Mouse (Mus musculus) liver, embryonic 16.5 days (tissue): ENCODE data around the gene Eif4a2. TPM values are rescaled to one million over a fixed set of nuclear protein-coding genes. Genes with fewer than 3 reads are reported as not detected.

Experiments used
- ATAC-seq: fragments of 200-750 bp; cut with Nextera tagmentation; 2 replicates; pipeline ENCODE4 v1.8.0; 2017; ENCODE audit warnings: low read depth, mild to moderate bottlenecking, moderate number of reproducible peaks, moderate library complexity
- H3K27ac ChIP-seq: fragments of 300-500 bp; sonication (generic); 2 replicates; pipeline ENCODE4 v1.5.1; 2014; ENCODE audit warnings: mild to moderate bottlenecking, low read length
- H3K27me3 ChIP-seq: fragments of 300-500 bp; sonication (generic); 2 replicates; pipeline ENCODE4 v1.6.1; 2014; ENCODE audit warnings: low read depth, low read length, mixed read lengths; ENCODE audit not compliant: control insufficient read depth, insufficient read depth
- H3K36me3 ChIP-seq: fragments of 300-500 bp; sonication (generic); 2 replicates; pipeline ENCODE4 v1.6.1; 2014; ENCODE audit warnings: mild to moderate bottlenecking; ENCODE audit not compliant: control insufficient read depth, insufficient read depth
- H3K4me1 ChIP-seq: fragments of 300-500 bp; sonication (generic); 2 replicates; pipeline ENCODE4 v1.6.1; 2014; ENCODE audit warnings: low read depth, low read length, mixed read lengths; ENCODE audit not compliant: control insufficient read depth
- H3K4me2 ChIP-seq: fragments of 300-500 bp; sonication (generic); 2 replicates; pipeline ENCODE4 v1.6.1; 2014; ENCODE audit warnings: low read depth, low read length, mixed read lengths
- H3K4me3 ChIP-seq: fragments of 300-500 bp; sonication (generic); 2 replicates; pipeline ENCODE4 v1.5.1; 2014; ENCODE audit warnings: low read depth, mild to moderate bottlenecking, low read length
- H3K9ac ChIP-seq: fragments of 300-500 bp; sonication (generic); 2 replicates; pipeline ENCODE4 v1.6.1; 2014; ENCODE audit warnings: low read depth, low read length
- H3K9me3 ChIP-seq: fragments of 300-500 bp; sonication (generic); replicated peaks from 2 replicates; pipeline ENCODE4 v1.6.1; 2016; ENCODE audit warnings: low read length; ENCODE audit not compliant: control insufficient read depth
- WGBS: fragments of 180-500 bp; shearing (Covaris S2); extraction: QIAGEN DNeasy Blood & Tissue Kit; methylation state at CpG from one replicate; pipeline ENCODE4 v1.1.7; 2014; ENCODE audit not compliant: insufficient replicate concordance; 5-methylcytosine and 5-hydroxymethylcytosine counted together
- polyA plus RNA-seq: library from polyadenylated mRNA; unstranded; fragments of >200 nt; fragmentation: Nextera tagmentation; extraction: Ambion mirVana; gene quantifications from 2 replicates; pipeline ENCODE4 v1.2.1, GENCODE M21; 2015

Eif4a2 gene
- polyA plus RNA-seq, 1 experiment from 2014 or later: 57.0 TPM

- Histone ChIP-seq H3K9ac (no peak overlapping the region), H3K4me1 (peaks cover 7% of the 10 kb centered on the region), H3K4me2 (no peak overlapping the region), H3K9me3 (no peaks in the 10 kb centered on the region), H3K4me3 (no peak overlapping the region), H3K27ac (peak overlapping the region; percentile 24; the same call in 1 of the 2 replicates), H3K36me3 (peaks cover 64% of the 10 kb centered on the region), H3K27me3 (no peaks in the 10 kb centered on the region)
- no peak for ATAC-seq
- WGBS: 38% methylated on average over 9 of the region's 9 CpGs
Measured at GRCm38 (mm10) chr16:23112861-23113435, 5.7 kb downstream of the Eif4a2 start.

DNA sequence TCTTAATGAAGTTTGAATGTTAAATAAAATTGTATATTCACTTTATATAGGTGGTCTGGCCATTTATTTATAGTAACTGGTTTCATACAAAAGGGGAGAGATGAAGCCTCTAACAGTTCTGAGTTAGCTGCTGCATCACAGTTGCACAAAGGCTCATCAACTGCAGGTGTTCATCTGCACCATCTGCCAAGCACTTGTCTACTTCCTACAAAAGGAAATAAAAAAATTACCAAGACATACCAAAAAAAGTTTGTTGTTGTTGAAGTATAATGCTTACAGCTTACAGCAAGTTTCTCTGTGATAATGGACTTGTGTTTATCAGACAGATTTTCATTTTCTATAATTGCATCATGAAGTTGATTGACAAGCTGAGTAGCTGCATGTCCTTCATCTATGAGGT, 6.7 kb downstream of the Eif4a2 start:
- Histone ChIP-seq H3K4me1 (peaks cover 7% of the 10 kb centered on the region), H3K4me2 (no peak overlapping the region), H3K4me3 (no peak overlapping the region), H3K27me3 (no peaks in the 10 kb centered on the region), H3K9me3 (no peaks in the 10 kb centered on the region), H3K9ac (no peak overlapping the region), H3K27ac (no peak overlapping the region), H3K36me3 (peaks cover 63% of the 10 kb centered on the region)
- no peak for ATAC-seq

DNA sequence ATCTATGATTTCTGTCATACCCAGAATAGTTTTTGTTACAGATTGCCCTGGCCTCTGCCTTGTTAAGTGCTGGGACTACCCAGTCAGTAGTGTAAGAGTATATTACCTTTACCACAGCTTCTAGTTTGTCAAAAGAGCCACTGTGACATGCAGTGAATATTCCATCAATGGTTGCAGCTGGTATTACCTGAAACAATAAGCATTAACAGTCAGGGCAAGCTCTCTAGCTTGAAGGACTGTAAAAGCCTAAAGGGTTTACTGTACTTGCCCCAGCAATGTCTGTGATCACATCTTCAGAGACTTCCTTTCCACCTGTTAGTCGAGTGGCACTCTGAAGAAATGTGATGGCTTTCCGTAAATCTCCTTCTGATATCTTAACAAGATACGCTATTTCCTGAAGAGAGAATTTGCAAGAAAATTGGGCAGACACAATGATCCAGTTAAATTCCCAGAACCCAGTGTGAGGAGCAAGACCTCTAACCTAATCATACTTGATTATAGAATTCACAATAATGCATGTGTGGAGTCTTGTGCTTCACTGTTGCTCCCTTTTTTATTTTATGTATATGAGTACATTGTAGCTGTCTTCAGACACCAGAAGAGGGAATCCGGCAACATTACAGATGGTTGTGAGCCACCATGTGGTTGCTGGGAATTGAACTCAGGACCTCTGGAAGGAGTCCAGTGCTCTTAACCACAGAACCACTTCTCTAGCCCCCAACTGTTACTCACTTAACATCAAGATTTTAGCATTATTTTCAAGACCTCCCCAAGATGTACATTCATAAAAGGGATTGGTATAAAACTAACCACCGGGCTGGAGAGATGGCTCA, 7.3 kb downstream of the Eif4a2 start:
- H3K36me3 ChIP-seq: peaks cover 62% of the 10 kb centered on the region
- WGBS: 51% methylated on average over 5 of the region's 5 CpGs

GRCm38 (mm10) chr16:23115486-23115885, 8.2 kb downstream of the Eif4a2 start:
- Histone ChIP-seq H3K4me3 (no peak overlapping the region), H3K4me1 (no peaks in the 10 kb centered on the region; the same call in 1 of the 2 replicates), H3K9ac (no peak overlapping the region), H3K4me2 (no peak overlapping the region), H3K27me3 (no peaks in the 10 kb centered on the region), H3K9me3 (no peaks in the 10 kb centered on the region), H3K36me3 (peaks cover 59% of the 10 kb centered on the region), H3K27ac (no peak overlapping the region)
- no peak for ATAC-seq
- 76% methylated on average over 3 of the region's 3 CpGs for WGBS

More for the DNA sequence above, 7.3 kb downstream of the Eif4a2 start:
- Histone ChIP-seq H3K4me1 (peaks cover 3% of the 10 kb centered on the region), H3K4me3 (no peak overlapping the region), H3K27ac (no peak overlapping the region), H3K9ac (no peak overlapping the region), H3K9me3 (no peaks in the 10 kb centered on the region), H3K4me2 (no peak overlapping the region), H3K27me3 (no peaks in the 10 kb centered on the region)
- no peak for ATAC-seq

DNA sequence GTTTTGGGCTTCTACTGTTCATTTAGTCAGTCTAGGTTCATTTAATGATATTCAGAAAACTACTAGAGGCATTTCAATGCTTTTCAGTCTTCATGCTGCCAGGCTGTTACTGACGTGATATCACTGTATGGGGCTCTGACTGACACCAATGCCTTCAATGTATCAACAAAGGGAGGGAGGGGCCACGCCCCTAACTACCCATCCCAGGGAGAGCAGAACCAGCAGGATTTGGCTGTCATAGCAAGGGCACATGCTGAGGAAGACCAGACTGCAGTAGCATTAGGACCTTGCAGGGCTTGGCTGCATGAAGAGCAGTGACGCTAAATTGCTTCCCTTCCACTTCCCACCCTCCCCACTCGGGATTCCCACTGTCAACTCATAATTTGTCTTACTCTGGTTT, 9.9 kb downstream of the Eif4a2 start:
- H3K36me3 ChIP-seq: peaks cover 57% of the 10 kb centered on the region
- no peak overlapping the region for H3K4me3 ChIP-seq
- WGBS: 59% methylated on average over 4 of the region's 4 CpGs
- H3K9ac ChIP-seq: no peak overlapping the region
- H3K4me2 ChIP-seq: no peak overlapping the region
- no peaks in the 10 kb centered on the region for H3K27me3 ChIP-seq
- no peaks in the 10 kb centered on the region; the same call in 1 of the 2 replicates for H3K4me1 ChIP-seq
- H3K27ac ChIP-seq: no peak overlapping the region
- ATAC-seq: no peak
- no peaks in the 10 kb centered on the region for H3K9me3 ChIP-seq

DNA sequence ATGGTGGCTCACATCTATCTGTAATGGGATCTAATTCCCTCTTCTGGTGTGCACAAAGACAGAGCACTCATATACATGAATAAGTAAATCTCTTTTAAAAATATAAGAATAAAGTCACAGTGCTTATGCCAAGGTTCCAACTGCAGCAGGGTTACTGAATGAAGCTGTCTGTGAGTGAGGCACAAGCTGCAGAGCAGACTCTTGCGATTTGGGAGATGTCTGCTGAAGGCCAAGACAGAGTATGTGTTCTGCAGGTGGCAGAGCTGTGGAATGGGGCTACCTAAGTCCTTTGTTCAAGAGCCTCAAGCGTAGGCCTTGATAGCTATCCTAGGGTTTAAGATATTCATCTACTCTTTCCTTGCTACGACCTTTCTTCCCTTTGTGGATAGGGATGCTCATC, 15.2 kb downstream of the Eif4a2 start:
- no peak for ATAC-seq
- H3K36me3 ChIP-seq: peaks cover 41% of the 10 kb centered on the region
- WGBS: 77% methylated on average over 3 of the region's 3 CpGs
- H3K27ac ChIP-seq: no peak overlapping the region
- H3K9me3 ChIP-seq: no peaks in the 10 kb centered on the region
- no peaks in the 10 kb centered on the region for H3K27me3 ChIP-seq
- H3K4me1 ChIP-seq: peaks cover 4% of the 10 kb centered on the region
- no peak overlapping the region for H3K9ac ChIP-seq
- no peak overlapping the region for H3K4me2 ChIP-seq
- H3K4me3 ChIP-seq: no peak overlapping the region

GRCm38 (mm10) chr16:23123104-23123503, 15.9 kb downstream of the Eif4a2 start:
- Histone ChIP-seq H3K9ac (no peak overlapping the region), H3K4me1 (peaks cover 4% of the 10 kb centered on the region), H3K27me3 (no peaks in the 10 kb centered on the region), H3K4me2 (no peak overlapping the region), H3K36me3 (peaks cover 38% of the 10 kb centered on the region), H3K9me3 (no peaks in the 10 kb centered on the region), H3K27ac (no peak overlapping the region), H3K4me3 (no peak overlapping the region)
- 88% methylated on average over 4 of the region's 4 CpGs for WGBS
- no peak for ATAC-seq

- Histone ChIP-seq H3K4me2 (no peak overlapping the region), H3K27ac (no peak overlapping the region), H3K9ac (no peak overlapping the region), H3K4me3 (no peak overlapping the region), H3K4me1 (peaks cover 10% of the 10 kb centered on the region), H3K36me3 (peaks cover 32% of the 10 kb centered on the region), H3K9me3 (no peaks in the 10 kb centered on the region), H3K27me3 (no peaks in the 10 kb centered on the region)
- WGBS: 80% methylated on average over 4 of the region's 4 CpGs
- ATAC-seq: no peak
Measured at GRCm38 (mm10) chr16:23124398-23124797, 17.2 kb downstream of the Eif4a2 start.

DNA sequence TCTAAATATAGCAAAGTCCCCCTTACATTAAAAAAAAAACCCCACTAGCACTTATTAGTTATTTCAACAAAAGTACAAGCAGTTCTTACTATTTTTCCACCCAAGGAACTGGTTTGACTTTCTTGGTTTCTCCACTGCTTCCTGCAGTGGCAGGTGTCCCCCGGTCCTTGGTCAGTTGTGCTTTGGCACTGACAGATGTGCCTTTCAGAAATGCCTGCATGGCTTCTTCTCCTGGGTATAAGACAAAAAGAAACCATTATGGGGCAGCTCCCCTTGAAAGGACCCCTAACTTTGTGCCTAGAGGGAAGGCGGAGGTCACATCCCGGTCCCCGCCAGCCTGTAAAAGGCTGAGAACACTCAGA, 20.0 kb downstream of the Eif4a2 start:
- peak overlapping the region; percentile 96 for H3K27ac ChIP-seq
- peak; percentile 16 for ATAC-seq
- 0% methylated on average over 4 of the region's 4 CpGs for WGBS

More for the DNA sequence above, 20.0 kb downstream of the Eif4a2 start:
- Histone ChIP-seq H3K4me1 (peaks cover 10% of the 10 kb centered on the region), H3K27me3 (no peaks in the 10 kb centered on the region), H3K4me3 (peak overlapping the region; percentile 77), H3K36me3 (peaks cover 15% of the 10 kb centered on the region), H3K9me3 (no peaks in the 10 kb centered on the region), H3K9ac (peak overlapping the region; percentile 85), H3K4me2 (peak overlapping the region; percentile 82)
